Mouse (Mus musculus) c-Kit-negative CD71-positive TER-119-positive erythroid progenitor cells, embryonic 14.5 days (primary cell): ENCODE data around the gene Atg4a.
A peak's percentile ranks its signal among the peaks of the same experiment; 100 is the strongest.

Source experiments
- DNase-seq: peaks from one replicate; pipeline ENCODE4 v3.0.0-alpha.2; 2013; ENCODE audit warnings: low read depth, low spot score

Atg4a gene

GRCm38 (mm10) chrX:140956272-140956940 lies at the start of gene Atg4a, which contains the start of gene Psmd10:
Gene Atg4a (plus strand): TSS chrX:140956907.
Gene Psmd10 (minus strand): TSS chrX:140956728.
- DNase-seq: peak; percentile 87

- DNase-seq: no peak
Measured at GRCm38 (mm10) chrX:140907360-140907759, 49.3 kb upstream of the Atg4a start, which contains the start of gene Vsig1. Gene Vsig1 (plus strand): TSS chrX:140907608.

- no peak for DNase-seq
Measured at GRCm38 (mm10) chrX:140921321-140921720, 35.4 kb upstream of the Atg4a start.

GRCm38 (mm10) chrX:140932066-140932465 lies 24.6 kb upstream of the Atg4a start:
- no peak for DNase-seq

GRCm38 (mm10) chrX:140933263-140933662 lies 23.4 kb upstream of the Atg4a start:
- no peak for DNase-seq

GRCm38 (mm10) chrX:140936271-140936670 lies 20.4 kb upstream of the Atg4a start:
- no peak for DNase-seq

- DNase-seq: peak; percentile 56
Measured at GRCm38 (mm10) chrX:140953618-140954017, 3.1 kb upstream of the Atg4a start.

- no peak for DNase-seq
Measured at GRCm38 (mm10) chrX:140956959-140957358, 252 bp downstream of the Atg4a start.

GRCm38 (mm10) chrX:140978943-140979342 lies 22.2 kb downstream of the Atg4a start:
- no peak for DNase-seq

GRCm38 (mm10) chrX:140979546-140979945 lies 22.8 kb downstream of the Atg4a start:
- DNase-seq: no peak

GRCm38 (mm10) chrX:140980163-140980562 lies 23.5 kb downstream of the Atg4a start:
- no peak for DNase-seq

- DNase-seq: no peak
Measured at GRCm38 (mm10) chrX:140983206-140983960, 26.7 kb downstream of the Atg4a start.

- no peak for DNase-seq
Measured at GRCm38 (mm10) chrX:140984795-140985194, 28.1 kb downstream of the Atg4a start.

- DNase-seq: no peak
Measured at GRCm38 (mm10) chrX:140985256-140985655, 28.5 kb downstream of the Atg4a start.

- no peak for DNase-seq
Measured at GRCm38 (mm10) chrX:140996909-140997516, 40.3 kb downstream of the Atg4a start.

- no peak for DNase-seq
Measured at GRCm38 (mm10) chrX:140997912-140998545, 41.3 kb downstream of the Atg4a start.

GRCm38 (mm10) chrX:140998885-140999284 lies 42.2 kb downstream of the Atg4a start:
- no peak for DNase-seq

GRCm38 (mm10) chrX:141149705-141150104 lies 193.0 kb downstream of the Atg4a start:
- no peak for DNase-seq

GRCm38 (mm10) chrX:141150290-141150689 lies 193.6 kb downstream of the Atg4a start:
- no peak for DNase-seq

- DNase-seq: no peak
Measured at GRCm38 (mm10) chrX:141151182-141151581, 194.5 kb downstream of the Atg4a start.

- no peak for DNase-seq
Measured at GRCm38 (mm10) chrX:141156696-141157095, 200.0 kb downstream of the Atg4a start.

GRCm38 (mm10) chrX:141157626-141158025 lies 200.9 kb downstream of the Atg4a start:
- DNase-seq: no peak
